Mouse (Mus musculus) hindlimb bud, embryonic 11.5 days (tissue): ENCODE measurements around the gene Cilp2.

Source experiments
- DNase-seq: peaks from one replicate; pipeline ENCODE4 v3.0.0-alpha.2; 2012; ENCODE audit warnings: low read depth, low spot score; ENCODE audit errors: extremely low spot score

The Cilp2 gene

DNA sequence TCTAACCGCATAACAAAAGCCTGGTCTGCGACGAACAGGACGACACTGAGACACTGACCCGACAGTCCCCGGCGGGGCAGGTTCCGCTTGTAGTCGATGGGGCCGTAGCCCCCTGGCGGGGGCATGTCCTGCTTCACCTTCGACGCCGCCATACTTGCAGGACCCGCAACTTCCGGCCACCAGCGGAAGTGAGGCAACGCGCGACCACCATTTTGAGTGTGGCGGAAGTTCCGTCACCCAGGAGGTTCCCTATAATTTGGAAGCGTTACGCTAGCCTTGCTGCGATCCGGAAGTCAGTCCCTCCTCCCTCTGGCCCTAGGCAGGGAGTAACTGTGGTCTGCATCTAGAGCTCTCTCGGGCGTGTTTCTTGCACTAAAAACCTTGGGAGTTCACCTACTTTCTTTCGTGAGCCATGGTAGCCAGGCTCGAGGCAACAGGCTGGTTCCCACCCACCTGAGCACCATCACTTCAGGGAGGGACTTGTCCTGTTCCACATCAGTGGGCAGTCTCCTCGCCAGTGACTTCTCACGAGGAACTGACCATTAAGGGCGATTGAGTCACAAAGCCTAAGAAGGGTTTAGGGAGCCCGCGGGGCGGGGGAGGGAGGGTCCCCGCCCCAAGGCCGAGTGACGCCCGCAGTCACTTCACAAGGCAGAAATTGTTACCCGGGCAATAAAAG is 14.1 kb upstream of the Cilp2 start:
- peak; percentile 95 for DNase-seq

DNA sequence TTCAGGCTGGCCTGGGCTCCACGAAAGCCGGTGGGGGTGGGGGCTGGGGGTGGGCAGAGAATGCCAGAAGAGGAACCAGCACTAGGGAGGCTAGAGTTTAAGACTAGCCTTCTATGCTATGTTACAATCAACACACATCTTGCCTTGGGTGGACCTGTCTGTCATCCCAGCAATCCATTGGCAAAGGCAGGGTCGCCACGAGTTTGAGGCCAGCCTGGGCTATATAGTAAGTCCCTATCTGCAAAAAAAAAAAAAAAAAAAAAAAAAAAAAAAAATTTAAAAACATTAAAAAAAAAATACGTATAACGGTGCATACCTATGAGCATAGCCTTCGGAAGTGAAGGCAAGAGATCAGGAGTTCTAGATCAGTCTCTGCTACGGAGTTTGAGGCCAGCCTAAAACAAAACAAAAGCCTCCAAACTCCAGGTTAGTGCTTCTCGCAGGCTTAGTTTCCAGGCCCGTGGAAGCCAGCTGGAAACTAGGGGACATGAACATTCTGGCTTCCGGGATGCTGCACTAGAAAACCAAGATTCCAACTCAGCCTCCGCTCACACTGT is 13.5 kb upstream of the Cilp2 start:
- no peak for DNase-seq

DNA sequence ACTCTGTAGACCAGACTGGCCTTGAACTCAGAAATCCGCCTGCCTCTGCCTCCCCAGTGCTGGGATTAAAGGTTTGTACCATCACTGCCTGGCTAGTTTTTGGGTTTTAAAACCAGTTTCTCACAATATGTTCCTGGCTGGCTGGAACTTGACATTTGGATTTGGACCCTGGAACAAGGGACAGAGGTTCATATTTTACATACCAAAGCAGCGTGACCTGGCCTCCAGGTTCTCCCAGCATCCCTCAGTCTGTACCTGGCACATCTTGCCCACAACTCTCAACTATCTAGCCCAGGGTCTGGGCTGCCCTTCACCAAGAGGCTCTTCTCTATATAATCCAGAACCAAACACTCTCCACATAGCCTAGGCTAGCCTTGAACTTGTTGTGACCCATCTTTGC is 12.4 kb upstream of the Cilp2 start:
- no peak for DNase-seq

DNA sequence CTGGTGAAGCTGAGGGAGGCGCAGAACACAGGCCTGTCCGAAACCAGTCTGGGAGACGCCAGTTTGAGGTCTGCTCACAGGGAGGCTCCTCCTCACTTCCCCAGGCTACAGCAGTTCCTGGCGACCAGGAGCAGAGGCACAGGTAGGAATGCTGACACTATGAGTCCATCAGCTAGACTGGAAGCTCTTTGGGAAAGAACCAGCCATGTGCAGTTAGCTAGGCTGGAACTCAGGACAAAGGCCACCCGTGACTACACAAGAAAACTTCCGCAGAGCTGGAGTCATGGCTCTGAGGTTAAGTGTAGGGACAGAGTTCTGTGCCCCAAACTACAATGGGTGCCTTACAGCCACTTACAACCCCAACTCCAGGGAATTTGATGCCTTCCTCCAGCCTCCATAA is 10.4 kb upstream of the Cilp2 start:
- DNase-seq: no peak

DNA sequence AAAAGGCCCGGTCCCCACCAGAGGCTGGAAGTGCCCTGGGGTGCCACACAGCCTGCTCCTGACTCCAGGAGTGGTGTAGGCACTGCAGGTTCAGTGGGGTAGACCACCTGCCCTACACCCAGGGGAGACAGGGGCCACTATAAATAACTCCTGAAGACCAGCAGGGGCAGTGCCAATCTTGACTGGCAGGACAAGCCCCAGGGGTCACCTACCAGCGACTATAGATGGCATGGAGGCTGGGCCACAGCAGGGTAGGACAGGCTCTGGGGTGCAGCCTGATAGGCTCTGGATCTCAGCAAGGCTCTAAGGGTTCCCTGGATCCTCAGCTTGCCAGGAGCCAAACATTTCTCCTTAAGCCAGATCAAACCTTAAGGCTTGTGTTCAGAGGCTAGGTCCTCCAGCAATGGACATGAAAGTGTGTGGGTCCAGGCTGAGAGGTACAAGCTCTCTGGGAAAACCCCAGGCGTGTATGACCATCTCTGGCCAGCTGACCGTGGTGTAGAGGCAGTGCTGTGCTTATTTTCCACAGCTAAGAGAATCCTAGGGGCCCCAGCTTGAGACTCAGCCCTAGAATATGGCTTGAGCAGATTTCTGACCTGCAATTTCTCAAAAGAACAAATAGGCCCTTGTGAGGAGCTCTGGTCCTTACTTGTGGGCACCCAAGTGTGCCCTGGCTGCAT is 8.4 kb upstream of the Cilp2 start:
- DNase-seq: no peak

DNA sequence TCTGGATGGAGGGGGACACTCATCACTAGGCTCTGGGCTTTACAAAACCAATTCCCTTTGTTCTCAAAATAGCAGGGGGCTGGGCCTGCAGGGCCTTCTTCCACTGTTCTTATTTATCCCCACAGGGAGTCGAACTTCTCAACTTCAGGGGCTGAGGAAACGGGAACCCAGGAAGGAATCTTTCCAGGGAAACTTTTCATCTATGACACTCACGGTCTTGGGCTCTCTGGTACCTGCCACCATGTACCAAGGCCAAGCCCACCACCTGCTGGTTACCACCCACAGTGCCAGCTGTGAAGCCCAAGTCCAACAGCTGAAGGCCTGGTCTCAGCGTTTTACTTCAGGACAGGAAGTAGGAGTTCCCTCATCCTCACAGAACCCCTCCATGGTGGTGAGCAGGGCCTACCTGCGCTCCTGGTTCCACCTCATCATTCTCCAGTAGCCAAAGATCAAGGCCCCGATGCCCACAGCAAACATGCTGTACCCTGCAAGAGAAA is 7.4 kb upstream of the Cilp2 start:
- DNase-seq: no peak

DNA sequence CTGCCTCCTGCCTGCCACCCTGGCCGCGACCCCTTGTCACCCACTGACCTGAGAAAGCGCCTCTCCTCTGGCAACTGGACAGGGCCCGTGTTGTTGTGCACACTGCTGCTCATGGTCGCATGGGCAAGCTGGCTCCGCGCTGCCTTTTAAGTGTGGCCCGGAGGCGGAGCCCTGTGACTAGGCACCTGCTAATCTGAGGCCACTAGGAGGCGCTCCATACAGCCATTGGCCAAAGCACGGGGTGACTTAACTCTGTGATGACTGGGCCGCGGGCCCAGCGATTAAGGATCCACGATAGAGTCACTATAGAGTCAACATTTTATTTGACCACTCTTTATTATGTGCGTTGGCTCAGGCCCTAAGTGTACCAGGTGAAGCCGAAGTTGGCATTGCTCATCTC is 6.4 kb upstream of the Cilp2 start:
- no peak for DNase-seq

DNA sequence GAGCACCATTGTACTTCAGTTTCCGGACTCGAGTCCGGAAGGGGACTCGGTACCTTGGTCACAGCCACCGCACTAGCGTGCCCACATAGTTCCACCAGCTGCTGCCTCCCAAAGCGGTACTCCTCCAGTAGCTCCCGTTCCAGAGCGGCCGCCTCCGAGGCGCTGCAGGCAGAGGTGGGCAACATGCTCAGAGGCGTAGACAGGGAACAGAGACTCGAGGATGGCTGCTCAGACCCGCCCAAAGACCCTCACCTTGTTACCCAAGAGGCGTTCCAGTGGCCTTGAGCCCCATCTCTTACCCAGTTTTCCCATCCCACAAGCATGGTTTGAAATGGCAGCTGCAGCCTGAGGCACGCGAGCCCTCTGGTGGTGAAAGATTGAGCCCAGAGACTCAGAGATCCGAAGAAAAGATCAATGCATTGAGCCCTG is 3.3 kb upstream of the Cilp2 start:
- no peak for DNase-seq

DNA sequence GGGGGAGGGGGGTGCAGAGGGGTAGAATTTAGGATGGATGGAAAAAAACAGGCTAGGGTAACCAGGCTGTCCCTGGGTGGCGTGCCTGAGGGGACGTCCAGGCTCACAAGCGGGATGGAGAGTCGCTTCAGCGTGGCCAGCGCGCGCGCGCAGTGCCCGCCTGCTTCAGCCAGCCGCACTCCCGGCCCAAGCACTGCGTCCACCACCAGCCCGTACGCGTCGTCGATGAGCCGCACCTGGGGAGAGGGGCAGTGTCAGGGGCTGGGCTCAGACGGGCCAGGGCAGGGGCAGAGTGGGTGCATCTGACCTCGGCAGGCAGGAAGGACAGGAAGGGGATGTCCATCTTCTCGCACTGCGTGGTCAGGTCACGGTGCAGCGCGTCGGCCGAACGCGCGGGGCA is 1.4 kb upstream of the Cilp2 start:
- DNase-seq: no peak

DNA sequence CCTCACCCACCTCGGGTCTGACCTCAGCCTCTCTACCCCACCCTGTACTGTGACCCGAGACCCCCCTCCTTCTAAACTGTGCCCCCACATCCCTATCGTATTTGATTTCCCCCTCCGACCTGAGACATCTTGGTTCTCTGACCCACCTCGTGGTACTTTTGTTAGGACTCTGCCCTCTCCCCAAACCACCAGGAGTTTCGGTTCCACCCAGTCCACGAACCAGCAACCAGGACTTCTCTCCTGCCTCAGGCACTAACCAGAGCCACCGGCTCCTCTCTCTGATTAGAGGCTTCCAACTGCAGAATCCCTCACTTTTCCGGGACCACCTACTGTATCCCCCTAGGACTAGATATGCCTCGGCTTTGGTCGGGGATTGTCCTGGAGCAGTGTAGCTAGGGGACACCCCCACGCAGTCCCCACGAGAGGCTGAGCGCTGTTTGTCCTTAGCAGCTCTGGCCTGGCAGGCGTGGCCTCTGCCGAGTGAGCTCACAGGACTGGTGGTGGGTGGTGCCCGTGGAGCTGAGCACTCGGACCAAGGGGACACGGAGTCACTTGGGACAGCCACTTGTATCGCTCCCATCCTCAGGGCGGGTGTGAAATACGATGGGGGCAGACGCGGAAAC is 868 bp upstream of the Cilp2 start:
- DNase-seq: no peak

DNA sequence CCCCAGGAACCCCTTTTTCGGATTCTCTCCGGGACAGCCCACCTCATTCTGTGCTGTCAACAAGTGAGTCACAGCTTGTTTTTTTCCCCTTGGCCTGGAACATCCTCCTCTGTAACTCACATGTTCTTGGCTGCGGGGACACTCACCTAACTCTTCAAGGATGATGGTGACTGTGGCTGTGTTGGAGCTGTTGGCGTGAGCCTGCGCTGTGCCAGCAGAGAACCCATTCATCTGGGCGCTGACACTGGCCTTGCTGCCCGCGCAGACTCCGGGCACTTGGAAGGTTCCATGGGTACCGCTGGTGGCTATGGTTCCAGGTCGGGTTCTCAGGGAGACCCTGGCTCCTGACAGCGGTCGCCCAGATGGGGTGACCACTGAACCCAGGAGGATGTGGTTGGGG is 3.3 kb downstream of the Cilp2 start:
- DNase-seq: no peak

DNA sequence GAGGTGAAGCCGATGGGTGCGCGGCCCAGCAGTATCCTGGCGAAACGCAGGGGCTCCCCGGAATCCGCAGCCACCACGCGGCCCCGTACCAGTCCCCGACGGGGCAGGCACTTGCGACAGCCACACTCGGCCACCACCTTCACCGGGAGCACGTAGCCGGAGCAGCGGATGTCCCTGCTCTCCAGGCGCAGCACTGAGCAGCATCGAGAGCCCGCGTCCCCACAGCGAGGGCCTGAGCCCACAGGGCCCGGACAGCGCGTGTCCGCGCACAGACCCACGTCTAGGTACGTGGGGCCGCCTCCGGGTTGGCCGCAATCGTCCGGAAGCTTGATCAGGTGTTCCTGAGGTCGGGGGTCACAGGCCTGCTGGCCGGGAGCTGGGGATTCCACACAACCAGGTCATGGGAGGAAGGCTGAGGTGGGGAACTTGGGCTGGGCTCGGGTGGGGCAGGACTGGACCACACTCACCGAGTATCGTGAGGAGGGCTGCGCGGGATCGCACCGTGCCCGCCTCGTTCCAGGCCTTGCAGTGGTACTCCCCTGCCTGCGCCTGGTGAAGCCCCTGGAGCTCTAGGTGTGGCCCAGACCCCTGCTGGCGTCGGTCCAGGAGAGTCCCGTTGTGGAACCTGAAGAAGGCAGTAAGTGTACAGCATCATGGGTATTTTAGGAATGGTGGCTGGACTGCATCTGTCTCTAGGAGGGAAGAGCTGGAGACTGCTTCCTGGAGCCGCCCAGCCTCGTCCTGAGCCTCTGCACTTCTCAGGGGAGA is 4.5 kb downstream of the Cilp2 start:
- DNase-seq: no peak

DNA sequence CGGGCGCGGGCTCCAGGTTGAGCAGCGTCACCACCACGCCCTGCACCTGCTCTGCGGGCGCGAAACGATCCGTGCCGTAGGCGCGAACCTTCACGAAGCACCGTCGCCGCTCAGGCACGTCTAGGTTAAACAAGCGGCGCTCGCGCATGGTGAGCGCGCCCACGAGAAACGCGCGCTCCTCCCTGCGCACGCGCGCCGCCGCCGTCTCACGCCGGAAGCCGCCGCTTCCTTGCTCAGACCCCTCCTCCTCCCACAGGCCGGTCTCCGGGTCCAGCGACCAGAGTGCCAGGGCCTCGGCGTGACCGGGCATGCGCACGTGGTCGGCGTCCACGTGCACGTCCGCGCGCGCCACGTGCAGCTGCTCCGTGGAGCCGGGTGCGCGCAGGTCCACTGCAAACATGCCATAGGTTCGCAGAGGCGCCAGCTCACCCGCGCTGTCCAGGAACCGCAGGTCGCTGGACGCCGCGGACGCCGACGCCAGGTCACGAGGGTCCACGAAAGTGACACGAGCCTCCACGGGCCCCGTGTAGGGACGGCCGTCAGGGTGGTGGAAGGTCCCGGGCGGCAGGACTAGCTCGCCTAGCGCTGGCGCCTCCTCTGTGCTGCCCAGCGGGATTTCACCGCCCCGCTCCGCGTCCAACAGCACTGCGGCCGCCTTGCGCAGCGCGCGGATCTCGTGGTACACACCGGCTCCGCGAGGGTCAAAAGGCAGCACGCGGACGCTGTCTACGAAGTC is 5.3 kb downstream of the Cilp2 start:
- DNase-seq: no peak

DNA sequence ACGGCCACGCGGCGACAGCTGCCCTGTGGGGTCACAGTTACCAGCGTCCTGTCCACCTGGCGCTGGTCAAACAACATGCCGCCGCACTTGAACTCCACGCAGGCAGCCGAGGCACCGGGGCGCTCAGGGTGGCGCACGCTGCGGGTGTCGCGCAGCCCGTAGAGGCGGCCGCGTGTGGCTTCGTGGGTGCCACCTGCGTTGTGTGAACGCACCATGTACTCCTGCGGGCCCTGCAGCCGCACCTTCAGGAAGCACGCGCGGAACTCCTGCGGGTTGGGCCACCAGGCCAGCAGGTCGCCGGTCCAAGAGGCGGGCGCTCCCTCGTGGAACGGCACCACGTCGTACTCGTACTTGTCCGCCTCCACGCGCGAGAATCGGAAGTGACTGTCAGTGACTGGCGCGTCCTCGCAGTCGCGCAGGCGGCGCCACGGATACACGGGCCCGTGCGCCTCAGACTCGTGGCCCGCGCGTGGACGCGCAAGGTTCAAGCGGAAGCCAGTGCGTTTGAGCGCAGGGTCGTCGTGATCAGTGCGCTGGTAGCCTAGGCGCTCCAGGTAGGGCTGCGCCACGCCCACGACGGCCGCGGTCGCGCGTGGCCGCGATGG is 6.1 kb downstream of the Cilp2 start:
- no peak for DNase-seq

DNA sequence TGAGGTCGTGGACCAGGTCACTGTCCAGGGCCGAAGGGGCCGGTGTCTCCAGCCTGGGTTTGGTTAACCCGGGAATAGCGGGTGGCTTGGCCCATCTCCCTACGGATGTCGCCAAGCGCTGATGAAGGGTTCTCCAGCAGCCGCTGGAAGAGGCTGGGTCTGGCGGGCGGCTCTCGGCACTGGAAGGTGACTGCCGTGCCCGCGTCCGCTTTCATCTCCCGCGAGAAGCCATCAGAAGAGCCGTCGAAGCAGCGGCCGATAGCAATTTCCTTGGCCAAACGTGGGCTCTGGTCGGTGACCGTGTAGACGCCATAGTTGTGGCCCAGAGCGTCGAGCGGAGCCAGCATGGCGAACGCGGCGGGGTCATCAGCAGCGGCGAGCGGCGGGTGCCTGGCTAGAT is 6.6 kb downstream of the Cilp2 start:
- no peak for DNase-seq

DNA sequence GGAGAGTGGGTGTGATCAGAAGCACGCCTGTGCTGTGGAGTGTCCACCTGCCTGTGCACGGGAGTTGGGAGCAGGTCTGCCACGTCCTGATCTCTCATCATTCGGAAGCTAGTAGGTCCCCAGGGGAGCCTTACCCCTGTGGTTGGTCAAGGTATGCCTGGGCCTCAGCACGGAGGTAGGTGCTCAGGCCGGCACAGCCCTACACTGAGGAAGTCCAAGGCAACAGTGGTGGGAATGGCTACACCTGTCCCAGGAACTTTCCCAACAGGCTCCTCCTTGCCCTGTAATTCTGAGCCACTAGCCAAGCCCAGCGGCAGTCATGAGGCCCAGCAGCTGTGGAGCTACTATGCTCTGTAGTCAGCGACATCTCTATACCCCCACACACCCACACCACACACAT is 7.8 kb downstream of the Cilp2 start:
- no peak for DNase-seq

DNA sequence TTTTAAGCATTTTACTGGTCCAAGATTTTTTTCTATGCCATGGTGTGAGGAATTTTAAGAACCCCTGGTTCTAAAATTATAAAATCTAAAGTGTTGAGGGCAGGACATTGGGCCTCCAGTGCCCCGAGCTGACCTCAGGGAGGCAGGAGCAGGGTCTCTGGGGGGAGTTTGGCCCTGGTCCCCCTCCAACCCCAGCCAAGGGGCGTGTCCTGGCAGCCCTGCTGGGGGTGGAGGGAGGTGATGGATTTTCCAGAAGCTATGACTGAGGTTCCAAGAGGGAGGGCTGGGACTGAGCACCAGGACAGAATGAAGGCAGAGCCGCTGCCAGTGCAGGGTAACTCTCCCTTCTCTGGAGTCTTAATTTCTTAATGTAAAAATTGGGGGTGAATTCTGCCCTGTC is 9.5 kb downstream of the Cilp2 start:
- no peak for DNase-seq

DNA sequence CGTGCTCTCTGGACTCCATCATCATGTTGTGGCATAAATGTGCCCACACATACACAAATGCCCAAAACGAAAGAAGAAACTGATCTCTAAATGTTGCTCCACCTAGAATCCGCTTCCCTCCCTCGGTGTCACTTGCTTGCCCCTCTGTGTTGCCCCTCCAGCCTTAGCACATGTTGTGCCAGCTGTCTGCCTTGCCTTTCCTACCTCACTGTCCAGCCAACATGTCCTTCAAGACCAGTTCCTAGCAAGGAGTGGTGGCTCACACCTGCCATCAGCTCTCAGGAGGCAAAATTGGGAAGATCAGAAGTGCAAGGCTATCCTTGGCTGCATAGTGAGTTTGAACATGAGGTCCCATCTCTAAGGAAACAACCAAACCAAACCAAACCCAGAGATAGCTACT is 10.1 kb downstream of the Cilp2 start:
- DNase-seq: no peak

DNA sequence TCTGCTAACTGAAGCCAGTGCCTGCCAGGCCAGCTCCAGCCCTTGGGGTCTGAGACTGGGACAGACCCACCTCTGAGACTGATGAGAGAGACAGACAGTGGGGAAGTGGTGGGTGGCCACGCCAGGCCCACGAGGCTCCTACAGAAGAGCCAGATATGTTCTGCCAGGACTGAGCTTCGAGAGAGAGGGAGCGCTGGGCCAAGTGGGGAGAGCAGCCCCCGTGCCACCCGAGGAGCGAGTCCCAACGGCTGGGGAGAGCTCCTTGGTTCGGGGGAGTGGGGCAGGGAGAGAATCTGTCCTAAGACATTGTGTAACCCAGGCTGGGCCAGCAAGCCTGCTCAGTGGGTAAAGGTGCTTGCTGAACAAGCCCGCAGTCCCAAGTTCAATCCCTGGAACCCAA is 10.5 kb downstream of the Cilp2 start:
- no peak for DNase-seq

DNA sequence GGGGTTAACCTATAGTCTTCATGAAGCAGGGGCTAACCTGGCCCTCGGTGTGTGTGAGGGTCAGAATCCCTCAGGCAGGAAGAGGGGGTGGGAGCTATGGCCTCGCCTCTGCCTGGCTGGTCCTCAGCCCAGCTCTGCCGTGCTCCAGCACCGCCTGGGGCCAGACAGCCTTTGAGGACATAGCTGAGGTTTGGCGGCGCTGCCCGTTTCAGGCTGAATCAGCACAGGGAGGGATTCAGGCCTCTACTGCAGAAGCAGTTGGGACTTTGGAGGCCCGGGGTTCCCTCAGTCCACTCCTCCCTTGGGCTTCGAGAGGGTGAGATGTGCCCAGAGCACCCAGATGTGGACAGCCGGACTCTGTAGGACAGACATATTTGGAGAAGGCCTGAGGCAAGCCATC is 11.4 kb downstream of the Cilp2 start:
- no peak for DNase-seq
